Mouse (Mus musculus) CH12.LX (cell line): ENCODE data around the gene Jup. TPM values are rescaled to one million over a fixed set of nuclear protein-coding genes. Genes with fewer than 3 reads are reported as not detected.

Experiments used
- DNase-seq: peaks from one replicate; pipeline ENCODE4 v3.0.0-alpha.2; 2013; ENCODE audit errors: extremely low read depth
- H3K27ac ChIP-seq: 2 replicates; pipeline ENCODE4 v1.5.1; 2012; ENCODE audit warnings: low read depth, mild to moderate bottlenecking, control low read depth, moderate library complexity; ENCODE audit not compliant: insufficient read depth
- H3K27me3 ChIP-seq: replicated peaks from 2 replicates; pipeline ENCODE3; 2012; ENCODE audit warnings: inconsistent platforms
- H3K36me3 ChIP-seq, 2 experiments: replicated peaks in 1 of 2; 2 replicates each; pipeline versions ENCODE3 to v1.6.1; 2012; ENCODE audit warnings: inconsistent platforms in 1 of 2, low read length in 1 of 2, mild to moderate bottlenecking in 1 of 2, mixed read lengths in 1 of 2, moderate library complexity in 1 of 2; ENCODE audit not compliant: control insufficient read depth in 1 of 2, insufficient read depth in 1 of 2
- H3K4me1 ChIP-seq, 2 experiments: 2 replicates each; pipeline ENCODE4 v1.6.1; 2012; ENCODE audit warnings: inconsistent platforms in 1 of 2, moderate library complexity in 1 of 2; ENCODE audit not compliant: insufficient read depth in 2 of 2, control insufficient read depth in 1 of 2
- H3K4me2 ChIP-seq: 2 replicates; pipeline ENCODE4 v1.6.1; 2012; ENCODE audit warnings: low read depth, mild to moderate bottlenecking, control low read depth; ENCODE audit not compliant: poor library complexity, insufficient read depth, severe bottlenecking
- H3K4me3 ChIP-seq, 3 experiments: fragments of 150-350 bp in 1 of 3; sonication (generic) in 1 of 3; replicated peaks in 1 of 3; 2 replicates each; pipeline versions ENCODE3 to v1.5.1; 2011 to 2012; ENCODE audit warnings: low read depth in 2 of 3, low read length in 2 of 3, mild to moderate bottlenecking in 2 of 3, moderate library complexity in 2 of 3, control low read depth in 1 of 3, improper control_type of control experiment in 1 of 3, inconsistent platforms in 1 of 3, mixed read lengths in 1 of 3; ENCODE audit not compliant: poor library complexity in 1 of 3
- H3K79me2 ChIP-seq: replicated peaks from 2 replicates; pipeline ENCODE4 v1.6.1; 2012; ENCODE audit warnings: mild to moderate bottlenecking, moderate library complexity; ENCODE audit not compliant: control insufficient read depth, poor library complexity, insufficient read depth, severe bottlenecking; ENCODE audit errors: extremely low read depth
- H3K9ac ChIP-seq: 2 replicates; pipeline ENCODE4 v1.6.1; 2012; ENCODE audit warnings: low read depth, mild to moderate bottlenecking, control low read depth, moderate library complexity; ENCODE audit not compliant: insufficient read depth
- H3K9me3 ChIP-seq: replicated peaks from 2 replicates; pipeline ENCODE3; 2012; ENCODE audit warnings: low read length, inconsistent platforms, mixed read lengths
- BHLHE40 ChIP-seq: IDR thresholded peaks from 2 replicates; pipeline ENCODE4 v1.6.1; 2011; ENCODE audit warnings: mild to moderate bottlenecking, low read depth, low read length, improper control_type of control experiment
- CTCF ChIP-seq, 2 experiments: IDR thresholded peaks in 1 of 2; conservative IDR thresholded peaks in 1 of 2; 2 replicates each; pipeline ENCODE4 v1.5.1; 2011 to 2012; ENCODE audit warnings: low read depth in 2 of 2, low read length in 2 of 2, improper control_type of control experiment in 1 of 2, inconsistent platforms in 1 of 2, mild to moderate bottlenecking in 1 of 2, moderate library complexity in 1 of 2
- EP300 ChIP-seq: IDR thresholded peaks from 2 replicates; pipeline ENCODE4 v1.6.1; 2011; ENCODE audit warnings: low read length, improper control_type of control experiment
- KAT2A ChIP-seq: IDR thresholded peaks from 2 replicates; pipeline ENCODE4 v1.6.1; 2012; ENCODE audit warnings: low read length, improper control_type of control experiment, inconsistent platforms; ENCODE audit not compliant: insufficient replicate concordance
- MAFK ChIP-seq: IDR thresholded peaks from 2 replicates; pipeline ENCODE4 v1.6.1; 2011; ENCODE audit warnings: low read length, improper control_type of control experiment; ENCODE audit not compliant: insufficient replicate concordance
- MXI1 ChIP-seq: IDR thresholded peaks from 2 replicates; pipeline ENCODE4 v1.6.1; 2011; ENCODE audit warnings: mild to moderate bottlenecking, low read depth, low read length, improper control_type of control experiment
- PAX5 ChIP-seq: IDR thresholded peaks from 2 replicates; pipeline ENCODE4 v1.6.1; 2012; ENCODE audit warnings: low read length, inconsistent platforms, mixed read lengths
- POLR2A ChIP-seq: IDR thresholded peaks from 2 replicates; pipeline ENCODE4 v1.6.1; 2011; ENCODE audit warnings: low read depth, mild to moderate bottlenecking, improper control_type of control experiment, low read length
- RCOR1 ChIP-seq: conservative IDR thresholded peaks from 2 replicates; pipeline ENCODE4 v1.6.1; 2012; ENCODE audit warnings: low read depth, mild to moderate bottlenecking, inconsistent platforms, low read length, improper control_type of control experiment
- SIN3A ChIP-seq: IDR thresholded peaks from 2 replicates; pipeline ENCODE4 v1.6.1; 2012; ENCODE audit warnings: low read length, improper control_type of control experiment, inconsistent platforms
- UBTF ChIP-seq: IDR thresholded peaks from 2 replicates; pipeline ENCODE4 v1.6.1; 2012; ENCODE audit warnings: low read depth, mild to moderate bottlenecking, inconsistent platforms, low read length, improper control_type of control experiment, moderate library complexity
- USF1 ChIP-seq: IDR thresholded peaks from 2 replicates; pipeline ENCODE4 v1.6.1; 2014; ENCODE audit warnings: low read depth, mild to moderate bottlenecking, inconsistent platforms, low read length, improper control_type of control experiment
- ZC3H11A ChIP-seq: IDR thresholded peaks from 2 replicates; pipeline ENCODE4 v1.6.1; 2012; ENCODE audit warnings: low read depth, mild to moderate bottlenecking, inconsistent platforms, low read length, improper control_type of control experiment
- ZNF384 ChIP-seq: IDR thresholded peaks from 2 replicates; pipeline ENCODE4 v1.6.1; 2012; ENCODE audit warnings: low read depth, low read length, improper control_type of control experiment, inconsistent platforms
- dilution Hi-C: fragments of 300-500 bp; cut with MboI; formaldehyde crosslinking; loops from 2 replicates; pipeline ENCODE4 v1.14.3; 2020; ENCODE audit warnings: low sequenced_read_pairs; ENCODE audit not compliant: extremely low pct_unique_long_range_greater_than_20kb, extremely low pct_ligation_motif_present
- in situ Hi-C: fragments of 300-500 bp; cut with MboI; formaldehyde crosslinking; loops from 3 replicates; pipeline ENCODE4 v1.14.3; 2019; ENCODE audit warnings: low sequenced_read_pairs, low pct_ligation_motif_present, low pct_unique_long_range_greater_than_20kb, mixed read lengths
- polyA plus RNA-seq: library from polyadenylated mRNA; unstranded; fragments of >175 nt; gene quantifications from 2 replicates; pipeline ENCODE4 v1.2.1, GENCODE M21; 2012; ENCODE audit warnings: low read depth; ENCODE audit not compliant: insufficient read length
- total RNA-seq, 2 experiments: library from RNA; depleted of rRNA; stranded (reverse); fragments of 300-350 nt in 1 of 2; fragments of >200 nt in 1 of 2; gene quantifications; 2 replicates each; pipeline ENCODE4 v1.2.3; 2012 to 2014

Jup gene
- total and polyA plus RNA-seq, 3 experiments, result 0.68 to 1.4 (median 1.1) TPM

GRCm38 (mm10) chr11:100391081-100391883 is 6.3 kb downstream of the Jup start:
- no peak for DNase-seq
- no peak overlapping the region for H3K27ac ChIP-seq

GRCm38 (mm10) chr11:100389931-100390445 is 7.6 kb downstream of the Jup start:
- Histone ChIP-seq H3K4me2 (no peak overlapping the region), H3K79me2 (no peaks in the 10 kb centered on the region), H3K9ac (no peak overlapping the region), H3K4me3 (no peak overlapping the region), H3K4me1 (peaks cover 18 to 40% of the 10 kb centered on the region in 2 experiments), H3K9me3 (no peaks in the 10 kb centered on the region), H3K27ac (no peak overlapping the region), H3K27me3 (peaks cover 78% of the 10 kb centered on the region), H3K36me3 (no peaks in the 10 kb centered on the region)
- TF ChIP-seq UBTF (no peak), EP300 (no peak), SIN3A (no peak), USF1 (no peak), MXI1 (no peak), POLR2A (no peak), RCOR1 (no peak), PAX5 (no peak)
- no peak for DNase-seq
- dilution Hi-C loops, result no loop called here
- in situ Hi-C loops, result no loop called here

More at GRCm38 (mm10) chr11:100391081-100391883, 6.3 kb downstream of the Jup start:
- peaks cover 86% of the 10 kb centered on the region for H3K27me3 ChIP-seq
- peaks cover 16 to 29% of the 10 kb centered on the region in 2 experiments for H3K4me1 ChIP-seq
- dilution Hi-C loops (no loop called here), in situ Hi-C loops (no loop called here)
- TF ChIP-seq CTCF (conservative IDR thresholded peaks at IDR 0.05 in 1 of 2, IDR thresholded peaks at IDR 0.05 in 1 of 2; ENCODE audit: low read depth in 2 of 2, low read length in 2 of 2) (peak in 1 of 2 experiments; percentile 25; a peak in 1 of 4 replicates), MXI1 (no peak), MAFK (no peak), BHLHE40 (no peak), ZNF384 (no peak)
- no peak overlapping the region for H3K9ac ChIP-seq
- no peaks in the 10 kb centered on the region for H3K36me3 ChIP-seq
- no peaks in the 10 kb centered on the region for H3K9me3 ChIP-seq
- no peaks in the 10 kb centered on the region for H3K79me2 ChIP-seq
- no peak overlapping the region for H3K4me3 ChIP-seq
- no peak overlapping the region for H3K4me2 ChIP-seq

- TF ChIP-seq MXI1 (no peak), KAT2A (no peak), CTCF (conservative IDR thresholded peaks at IDR 0.05 in 1 of 2, IDR thresholded peaks at IDR 0.05 in 1 of 2; ENCODE audit: low read depth in 2 of 2, low read length in 2 of 2) (no peak), ZC3H11A (no peak), ZNF384 (no peak)
- TF ChIP-seq, all 38 proteins: peak for 0
- in situ Hi-C loops, result no loop called here
- no peak for DNase-seq
- H3K36me3 ChIP-seq, result no peaks in the 10 kb centered on the region
- H3K27me3 ChIP-seq, result peaks cover 65% of the 10 kb centered on the region
- no peaks in the 10 kb centered on the region for H3K9me3 ChIP-seq
- H3K4me2 ChIP-seq, result no peak overlapping the region
- H3K4me3 ChIP-seq, result no peak overlapping the region
- H3K4me1 ChIP-seq, result peaks cover 19 to 44% of the 10 kb centered on the region in 2 experiments
- no peak overlapping the region for H3K27ac ChIP-seq
- dilution Hi-C loops, result no loop called here
- no peak overlapping the region for H3K9ac ChIP-seq
- H3K79me2 ChIP-seq, result no peaks in the 10 kb centered on the region
Observed at GRCm38 (mm10) chr11:100388588-100388987, 9.0 kb downstream of the Jup start.
